Mouse (Mus musculus) right cerebral cortex, adult 18-20 months (tissue): ENCODE measurements around the gene Kctd12.

Source experiments
- DNase-seq: peaks from one replicate; pipeline ENCODE4 v3.0.0; 2022; ENCODE audit warnings: mixed read lengths

The Kctd12 gene

DNA sequence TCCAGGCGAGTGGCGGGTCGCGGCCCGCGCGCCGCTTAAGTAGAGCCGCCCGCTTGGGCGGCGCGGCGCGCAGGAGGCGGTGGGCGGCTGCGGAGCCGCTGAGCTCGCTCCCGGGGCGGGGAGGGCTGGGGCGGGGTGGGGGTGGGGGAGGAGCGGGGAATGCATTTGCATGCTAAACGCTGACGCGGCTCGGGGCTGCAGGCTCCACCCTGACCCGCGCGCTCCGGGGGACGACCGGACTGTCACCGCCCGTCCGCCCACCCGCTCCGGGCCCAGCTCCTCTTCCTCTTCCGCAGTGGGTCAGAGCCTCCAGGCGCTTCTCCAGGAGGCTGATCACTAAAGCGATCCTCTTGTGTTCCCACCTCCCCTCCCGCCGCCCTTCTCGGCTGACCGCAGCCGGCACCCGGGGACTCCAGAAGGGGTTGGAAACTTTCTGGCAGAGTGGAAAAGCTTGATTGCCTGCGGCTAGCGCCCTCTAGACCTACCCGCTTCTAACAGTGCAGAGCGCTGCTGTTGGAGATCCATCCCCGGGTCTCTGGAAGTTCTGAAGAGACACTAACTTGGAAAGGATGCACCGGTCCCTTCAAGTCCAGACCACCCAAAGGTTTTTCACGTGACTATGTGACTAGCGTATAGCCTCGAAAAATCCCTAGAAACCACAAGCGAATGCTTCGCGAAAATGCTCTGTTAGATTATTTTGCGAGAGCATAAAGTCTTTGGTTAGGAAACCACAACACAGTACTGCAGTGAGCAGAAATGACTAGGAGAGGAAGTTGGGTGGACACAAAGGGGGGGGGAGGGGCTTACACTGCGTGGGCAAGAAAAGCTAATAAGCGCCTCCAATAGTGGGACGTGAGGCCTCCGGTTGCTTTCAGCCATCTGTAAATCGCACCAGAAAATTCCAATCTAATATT lies at the start of gene Kctd12:
Gene Kctd12 (minus strand): TSS at position 11 of the 914 bp plus-strand sequence.
- peak; percentile 77 for DNase-seq

GRCm38 (mm10) chr14:103029203-103029602 lies 46.8 kb upstream of the Kctd12 start:
- DNase-seq = no peak

- DNase-seq = no peak
Measured at GRCm38 (mm10) chr14:103020046-103020445, 37.6 kb upstream of the Kctd12 start.

DNA sequence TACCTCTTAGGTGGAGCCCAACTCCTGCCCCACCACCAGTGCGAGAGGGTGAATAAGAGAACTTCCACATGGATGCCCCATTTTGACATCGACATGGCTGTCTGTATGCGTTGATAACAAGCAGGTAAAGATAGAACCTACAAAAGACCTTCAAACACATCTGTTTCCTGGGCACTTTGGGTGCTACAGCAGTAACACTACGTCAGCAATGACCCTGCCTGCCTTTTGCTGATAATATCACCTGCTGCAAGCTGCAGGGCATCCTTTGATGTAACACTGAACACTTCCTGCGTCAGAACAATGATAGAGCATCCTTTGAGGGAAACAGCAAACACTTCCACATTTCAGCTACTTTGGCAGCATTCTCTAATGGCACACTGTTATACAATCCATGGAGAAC lies 34.6 kb upstream of the Kctd12 start:
- no peak for DNase-seq

DNA sequence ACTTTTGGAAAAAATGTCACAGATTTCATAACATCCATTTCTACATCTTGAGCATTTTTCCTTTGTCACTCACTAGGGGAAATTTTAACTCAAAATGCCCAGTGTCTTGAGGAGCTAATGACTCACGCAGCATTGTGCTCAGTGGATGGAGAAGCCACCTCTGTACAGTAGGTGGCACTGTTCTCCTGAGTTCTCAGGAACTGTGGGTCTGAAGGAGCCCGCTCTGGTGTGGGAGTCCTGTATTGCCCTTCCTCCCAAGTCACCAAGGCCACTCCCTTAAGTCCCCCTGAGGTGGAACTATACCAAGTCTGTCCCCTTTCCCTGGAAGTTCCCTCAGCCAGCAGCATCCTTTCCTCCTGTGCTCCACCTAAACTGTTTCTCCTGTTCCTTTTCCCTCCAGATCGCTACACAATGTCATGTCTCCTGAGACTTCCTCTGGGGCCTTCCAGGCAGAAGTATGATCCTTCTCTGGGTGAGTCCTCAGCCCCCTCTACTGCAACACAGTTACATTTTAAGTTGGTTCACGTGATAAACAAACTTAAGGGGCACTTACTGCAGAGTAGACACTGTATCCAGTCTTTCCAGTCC lies 30.2 kb upstream of the Kctd12 start:
- DNase-seq = peak; percentile 69

DNA sequence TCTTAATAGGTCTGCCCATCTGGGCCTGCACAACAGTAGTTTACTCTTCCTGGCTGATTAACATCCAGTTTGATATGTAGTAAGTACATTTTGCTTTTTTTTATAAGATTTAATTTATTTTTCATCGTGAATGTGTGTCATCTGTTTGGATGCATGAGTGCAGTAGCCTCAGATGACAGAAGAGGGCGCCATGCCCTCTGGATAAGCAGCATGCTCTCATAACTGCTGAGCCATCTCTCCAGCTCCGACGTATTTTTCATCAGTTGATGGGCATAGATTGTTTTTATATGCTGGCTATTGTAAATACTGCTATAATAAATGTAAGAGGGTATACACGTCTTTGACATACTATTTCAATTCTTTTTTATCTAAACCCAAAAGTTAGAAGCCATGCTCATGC lies 29.3 kb upstream of the Kctd12 start:
- DNase-seq = peak; percentile 20

DNA sequence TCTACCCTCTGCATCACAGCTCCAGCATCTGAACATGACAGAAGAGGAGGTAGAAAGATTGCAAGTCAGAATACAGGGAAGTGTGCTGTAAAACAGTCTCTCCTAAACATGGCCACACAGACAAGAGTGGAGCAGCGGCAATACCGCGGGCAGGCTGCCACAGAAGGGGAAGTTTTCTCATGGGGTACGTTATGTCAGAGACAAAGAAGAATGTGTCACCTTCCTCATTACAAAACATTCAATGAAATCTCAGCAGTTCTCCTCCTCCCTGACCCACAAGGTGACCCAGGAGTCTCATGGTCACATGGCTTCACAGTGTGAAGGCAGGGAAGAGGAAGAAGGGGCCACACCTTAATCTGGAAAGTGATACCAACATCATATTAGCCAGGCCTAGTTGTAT lies 25.3 kb upstream of the Kctd12 start:
- DNase-seq = no peak

GRCm38 (mm10) chr14:102994662-102995561 lies 12.5 kb upstream of the Kctd12 start:
- DNase-seq = peak; percentile 66

GRCm38 (mm10) chr14:102990765-102991164 lies 8.3 kb upstream of the Kctd12 start:
- DNase-seq = no peak

DNA sequence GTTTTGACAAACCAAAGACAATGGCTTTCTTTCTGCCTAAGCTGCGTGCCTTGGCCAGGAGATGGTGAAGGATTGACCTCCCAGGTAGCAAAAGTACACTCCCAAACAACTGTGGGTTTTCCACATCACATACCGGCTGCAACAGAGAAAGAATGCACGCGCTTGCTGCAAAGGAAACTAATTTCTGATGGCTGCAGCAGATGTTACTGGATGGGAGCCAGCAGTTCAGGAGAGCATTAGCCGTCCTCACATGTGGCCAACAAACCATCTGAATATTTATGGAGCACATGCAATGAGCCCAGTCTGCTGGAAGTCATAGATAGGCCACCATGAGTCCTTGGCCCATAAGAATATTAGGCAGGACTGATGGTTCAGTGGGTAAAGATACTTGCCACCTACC lies 7.4 kb upstream of the Kctd12 start:
- no peak for DNase-seq

- DNase-seq = no peak
Measured at GRCm38 (mm10) chr14:102989254-102989653, 6.8 kb upstream of the Kctd12 start.

- DNase-seq = no peak
Measured at GRCm38 (mm10) chr14:102987626-102988025, 5.2 kb upstream of the Kctd12 start.

GRCm38 (mm10) chr14:102983686-102984085 lies 1.2 kb upstream of the Kctd12 start:
- DNase-seq = no peak

GRCm38 (mm10) chr14:102982016-102982626 lies 316 bp downstream of the Kctd12 start:
- DNase-seq = peak; percentile 55

- peak; percentile 63 for DNase-seq
Measured at GRCm38 (mm10) chr14:102981441-102982015, 909 bp downstream of the Kctd12 start.

DNA sequence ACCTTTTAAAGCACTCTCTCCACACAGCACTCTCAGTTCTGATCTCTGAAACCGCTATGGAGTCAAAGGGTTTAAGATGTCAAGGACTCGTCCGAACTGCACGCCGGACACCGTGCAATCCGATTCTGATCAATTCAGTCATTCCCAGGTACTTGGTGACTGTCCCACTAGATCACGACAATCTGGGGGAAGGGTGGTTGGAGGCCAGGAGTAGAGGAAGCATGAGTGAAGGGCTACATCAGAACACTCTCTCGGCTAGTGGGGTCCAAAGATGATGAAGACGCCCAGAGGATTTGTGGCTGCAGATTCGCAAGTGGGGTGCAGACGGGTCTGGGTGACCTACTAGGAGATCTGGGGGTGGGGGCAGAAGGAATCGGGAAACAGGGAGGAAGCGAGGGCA lies 1.5 kb downstream of the Kctd12 start:
- DNase-seq = no peak

- DNase-seq = peak; percentile 17
Measured at GRCm38 (mm10) chr14:102980481-102980880, 2.0 kb downstream of the Kctd12 start.

GRCm38 (mm10) chr14:102979831-102980230 lies 2.6 kb downstream of the Kctd12 start:
- no peak for DNase-seq

GRCm38 (mm10) chr14:102975865-102976264 lies 6.6 kb downstream of the Kctd12 start:
- no peak for DNase-seq

DNA sequence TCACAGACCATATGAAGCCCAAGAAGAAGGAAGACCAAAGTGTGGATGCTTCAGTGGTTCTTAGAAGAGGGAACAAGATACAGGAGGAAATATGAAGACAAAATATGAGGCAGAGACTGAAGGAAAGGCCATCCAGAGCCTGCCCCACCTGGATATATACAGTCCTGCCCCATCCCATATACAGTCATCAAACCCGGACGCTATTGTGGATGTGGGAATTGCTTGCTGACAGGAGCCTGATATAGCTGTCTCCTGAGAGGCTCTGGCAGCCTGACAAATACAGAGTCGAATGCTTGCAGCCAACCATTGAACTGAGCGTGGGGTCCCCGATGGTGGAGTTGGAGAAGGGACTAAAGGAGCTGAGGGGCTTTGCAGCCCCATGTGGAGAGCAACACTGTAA lies 13.6 kb downstream of the Kctd12 start:
- no peak for DNase-seq

DNA sequence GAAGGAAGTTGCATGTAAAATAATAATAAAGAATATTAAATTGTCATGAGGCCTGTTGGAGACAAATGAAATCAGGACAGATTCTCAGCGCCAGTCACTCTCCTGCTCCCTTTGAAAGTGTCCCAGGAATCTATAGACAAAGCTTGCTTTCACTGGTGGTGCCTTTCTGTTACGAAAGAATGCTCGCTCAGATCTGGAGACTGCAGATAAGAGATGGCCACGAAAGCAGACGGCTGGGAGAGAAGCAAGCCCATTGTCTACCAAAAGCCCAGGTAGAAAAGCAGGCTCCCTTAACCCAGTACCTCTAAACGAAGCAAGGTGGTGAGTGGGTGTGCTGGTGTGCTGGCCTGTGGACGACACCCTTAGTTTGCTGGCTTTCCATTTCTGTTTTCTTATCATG lies 16.2 kb downstream of the Kctd12 start:
- DNase-seq = no peak

- DNase-seq = peak; percentile 16
Measured at GRCm38 (mm10) chr14:102965841-102966240, 16.6 kb downstream of the Kctd12 start.
